Mouse (Mus musculus): ENCODE measurements at regions not wholly inside any gene's neighbourhood (a gene's known extent, or its start where the extent isn't known, plus 50 kb on each side); places are given as distances from the start of the nearest gene placed in this dataset.

DNA sequence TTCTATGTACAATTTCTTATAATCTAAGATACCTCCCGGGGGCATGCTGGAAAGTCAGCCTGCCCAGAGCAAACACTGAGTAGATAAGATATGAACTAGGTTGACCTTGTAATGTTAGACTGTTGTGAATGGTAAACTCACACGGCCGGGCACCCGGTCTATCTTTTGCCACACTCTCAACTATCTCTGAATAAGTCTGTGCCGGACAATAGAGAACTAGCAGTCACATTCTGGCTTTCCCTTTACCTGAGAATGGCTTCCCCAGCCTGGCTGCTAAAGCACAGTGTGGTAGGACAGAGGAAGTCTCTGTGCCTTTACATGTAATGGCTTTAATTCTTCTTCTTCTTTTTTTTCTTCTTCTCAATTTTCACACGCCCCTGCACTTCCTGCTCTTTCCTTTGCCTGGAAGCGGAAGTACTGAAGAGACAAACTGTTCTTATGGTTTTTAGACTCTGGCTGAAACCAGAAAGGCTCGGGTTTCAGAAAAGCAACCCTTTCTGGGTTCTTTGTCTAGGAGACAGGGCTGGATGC is 148.7 kb downstream of the Pten start:
- H3K36me3 ChIP-seq (replicated peaks; ENCODE audit: control insufficient read depth, insufficient read depth) = no peaks in the 10 kb centered on the region
- ATAC-seq (ENCODE audit: low FRiP score) = no peak
- H3K4me1 ChIP-seq (replicated peaks; ENCODE audit: control insufficient read depth, insufficient read depth, low read length) = no peaks in the 10 kb centered on the region
- no peak for DNase-seq (ENCODE audit: low spot score)
- WGBS = 77% methylated on average over 8 of the region's 8 CpGs
- no peaks in the 10 kb centered on the region for H3K27me3 ChIP-seq (ENCODE audit: control insufficient read depth, insufficient read depth, low read length)
- no peaks in the 10 kb centered on the region for H3K9me3 ChIP-seq (ENCODE audit: control insufficient read depth, low read length)
- H3K4me3 ChIP-seq (replicated peaks; ENCODE audit: low read length) = no peak overlapping the region
- no peak overlapping the region for H3K4me2 ChIP-seq (replicated peaks)
- no peak overlapping the region for H3K27ac ChIP-seq
- no peak overlapping the region for H3K9ac ChIP-seq

DNA sequence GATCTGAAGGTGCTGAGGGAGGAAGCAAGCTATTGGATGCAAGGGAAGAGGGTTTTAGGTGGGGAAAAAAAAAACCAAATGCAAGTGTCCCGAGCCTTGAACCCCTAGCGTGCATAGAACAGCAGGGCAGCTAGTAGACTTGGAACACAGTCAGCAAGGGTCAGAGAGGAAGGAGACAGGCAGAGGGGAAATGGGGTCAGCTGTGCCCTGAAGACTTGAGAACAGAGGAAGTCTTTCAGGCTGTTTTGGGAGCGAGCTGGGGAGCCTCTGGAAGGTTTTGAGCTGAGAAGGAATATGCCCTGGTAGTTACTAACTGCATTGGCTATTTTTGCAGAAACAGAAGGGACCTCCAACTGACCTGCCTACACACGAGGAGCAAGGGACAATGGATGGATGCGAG is 149.5 kb downstream of the Pten start:
- 76% methylated on average over 5 of the region's 5 CpGs for WGBS
- Histone ChIP-seq H3K4me3 (replicated peaks; ENCODE audit: low read length) (no peak overlapping the region), H3K27ac (no peak overlapping the region)

DNA sequence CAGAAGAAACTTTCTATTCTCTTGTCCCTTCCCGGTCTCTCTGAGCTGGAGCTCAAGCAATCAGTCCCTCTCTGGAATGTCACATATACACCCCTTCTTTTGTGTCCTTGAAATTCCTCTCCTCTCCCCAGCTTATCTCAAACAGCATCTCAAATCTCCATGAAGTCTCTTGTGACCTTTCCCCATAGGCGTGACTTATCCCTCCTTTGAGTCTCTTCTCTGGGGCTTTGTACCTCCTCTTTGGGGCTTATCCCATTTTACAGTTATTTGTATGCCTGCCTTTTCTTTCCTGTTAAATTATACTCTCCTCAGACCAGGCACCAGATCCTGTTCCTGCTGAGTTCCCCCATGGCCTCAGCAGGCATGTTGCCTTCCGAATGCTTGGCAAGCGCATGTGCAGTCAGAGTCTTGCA is 152.8 kb downstream of the Pten start:
- ATAC-seq (ENCODE audit: low FRiP score) = no peak
- Histone ChIP-seq H3K4me1 (replicated peaks; ENCODE audit: control insufficient read depth, insufficient read depth, low read length) (no peaks in the 10 kb centered on the region), H3K9ac (no peak overlapping the region), H3K4me3 (replicated peaks; ENCODE audit: low read length) (no peak overlapping the region), H3K9me3 (ENCODE audit: control insufficient read depth, low read length) (no peaks in the 10 kb centered on the region), H3K36me3 (replicated peaks; ENCODE audit: control insufficient read depth, insufficient read depth) (no peaks in the 10 kb centered on the region), H3K27me3 (ENCODE audit: control insufficient read depth, insufficient read depth, low read length) (no peaks in the 10 kb centered on the region), H3K27ac (no peak overlapping the region), H3K4me2 (replicated peaks) (no peak overlapping the region)
- no peak for DNase-seq (ENCODE audit: low spot score)
- WGBS = 23% methylated on average over 4 of the region's 4 CpGs

More for the DNA sequence above, 149.5 kb downstream of the Pten start:
- Histone ChIP-seq H3K4me1 (replicated peaks; ENCODE audit: control insufficient read depth, insufficient read depth, low read length) (no peaks in the 10 kb centered on the region), H3K27me3 (ENCODE audit: control insufficient read depth, insufficient read depth, low read length) (no peaks in the 10 kb centered on the region), H3K4me2 (replicated peaks) (no peak overlapping the region), H3K9me3 (ENCODE audit: control insufficient read depth, low read length) (no peaks in the 10 kb centered on the region), H3K9ac (no peak overlapping the region), H3K36me3 (replicated peaks; ENCODE audit: control insufficient read depth, insufficient read depth) (no peaks in the 10 kb centered on the region)
- ATAC-seq (ENCODE audit: low FRiP score) = no peak
- no peak for DNase-seq (ENCODE audit: low spot score)

GRCm38 (mm10) chr19:32912323-32912722 is 155.0 kb downstream of the Pten start:
- Histone ChIP-seq H3K9ac (no peak overlapping the region), H3K4me3 (replicated peaks; ENCODE audit: low read length) (no peak overlapping the region), H3K4me2 (replicated peaks) (no peak overlapping the region), H3K27ac (no peak overlapping the region), H3K27me3 (ENCODE audit: control insufficient read depth, insufficient read depth, low read length) (no peaks in the 10 kb centered on the region), H3K36me3 (replicated peaks; ENCODE audit: control insufficient read depth, insufficient read depth) (no peaks in the 10 kb centered on the region), H3K9me3 (ENCODE audit: control insufficient read depth, low read length) (no peaks in the 10 kb centered on the region), H3K4me1 (replicated peaks; ENCODE audit: control insufficient read depth, insufficient read depth, low read length) (no peaks in the 10 kb centered on the region)
- no peak for ATAC-seq (ENCODE audit: low FRiP score)
- WGBS = 88% methylated on average over 3 of the region's 3 CpGs
- DNase-seq (ENCODE audit: low spot score) = no peak

GRCm38 (mm10) chr19:32916507-32917280 is 159.4 kb downstream of the Pten start:
- Histone ChIP-seq H3K27ac (no peak overlapping the region), H3K4me3 (replicated peaks; ENCODE audit: low read length) (no peak overlapping the region), H3K4me2 (replicated peaks) (no peak overlapping the region), H3K4me1 (replicated peaks; ENCODE audit: control insufficient read depth, insufficient read depth, low read length) (no peaks in the 10 kb centered on the region), H3K27me3 (ENCODE audit: control insufficient read depth, insufficient read depth, low read length) (no peaks in the 10 kb centered on the region), H3K36me3 (replicated peaks; ENCODE audit: control insufficient read depth, insufficient read depth) (no peaks in the 10 kb centered on the region), H3K9ac (no peak overlapping the region), H3K9me3 (ENCODE audit: control insufficient read depth, low read length) (no peaks in the 10 kb centered on the region)
- WGBS = 84% methylated on average over 8 of the region's 8 CpGs
- DNase-seq (ENCODE audit: low spot score) = no peak
- no peak for ATAC-seq (ENCODE audit: low FRiP score)

- Histone ChIP-seq H3K4me2 (replicated peaks) (no peak overlapping the region), H3K36me3 (replicated peaks; ENCODE audit: control insufficient read depth, insufficient read depth) (no peaks in the 10 kb centered on the region), H3K27ac (no peak overlapping the region), H3K9ac (no peak overlapping the region), H3K27me3 (ENCODE audit: control insufficient read depth, insufficient read depth, low read length) (no peaks in the 10 kb centered on the region), H3K4me3 (replicated peaks; ENCODE audit: low read length) (no peak overlapping the region), H3K9me3 (ENCODE audit: control insufficient read depth, low read length) (no peaks in the 10 kb centered on the region), H3K4me1 (replicated peaks; ENCODE audit: control insufficient read depth, insufficient read depth, low read length) (no peaks in the 10 kb centered on the region)
- no peak for ATAC-seq (ENCODE audit: low FRiP score)
- no peak for DNase-seq (ENCODE audit: low spot score)
- 85% methylated on average over 3 of the region's 3 CpGs for WGBS
These were observed 163.7 kb downstream of the Pten start for GRCm38 (mm10) chr19:32921021-32921420.

GRCm38 (mm10) chr19:32923911-32924310 is 166.6 kb downstream of the Pten start:
- Histone ChIP-seq H3K4me3 (replicated peaks; ENCODE audit: low read length) (no peak overlapping the region), H3K4me2 (replicated peaks) (no peak overlapping the region), H3K27ac (no peak overlapping the region), H3K36me3 (replicated peaks; ENCODE audit: control insufficient read depth, insufficient read depth) (no peaks in the 10 kb centered on the region), H3K27me3 (ENCODE audit: control insufficient read depth, insufficient read depth, low read length) (no peaks in the 10 kb centered on the region), H3K9me3 (ENCODE audit: control insufficient read depth, low read length) (no peaks in the 10 kb centered on the region), H3K4me1 (replicated peaks; ENCODE audit: control insufficient read depth, insufficient read depth, low read length) (no peaks in the 10 kb centered on the region), H3K9ac (no peak overlapping the region)
- no peak for DNase-seq (ENCODE audit: low spot score)
- ATAC-seq (ENCODE audit: low FRiP score) = no peak
- WGBS = 83% methylated on average over 3 of the region's 3 CpGs

GRCm38 (mm10) chr19:32925628-32926505 is 168.6 kb downstream of the Pten start:
- WGBS = 73% methylated on average over 6 of the region's 6 CpGs
- Histone ChIP-seq H3K4me1 (replicated peaks; ENCODE audit: control insufficient read depth, insufficient read depth, low read length) (no peaks in the 10 kb centered on the region), H3K27ac (no peak overlapping the region), H3K9me3 (ENCODE audit: control insufficient read depth, low read length) (no peaks in the 10 kb centered on the region), H3K9ac (no peak overlapping the region), H3K27me3 (ENCODE audit: control insufficient read depth, insufficient read depth, low read length) (no peaks in the 10 kb centered on the region), H3K36me3 (replicated peaks; ENCODE audit: control insufficient read depth, insufficient read depth) (no peaks in the 10 kb centered on the region), H3K4me3 (replicated peaks; ENCODE audit: low read length) (no peak overlapping the region), H3K4me2 (replicated peaks) (no peak overlapping the region)
- DNase-seq (ENCODE audit: low spot score) = no peak
- ATAC-seq (ENCODE audit: low FRiP score) = no peak

DNA sequence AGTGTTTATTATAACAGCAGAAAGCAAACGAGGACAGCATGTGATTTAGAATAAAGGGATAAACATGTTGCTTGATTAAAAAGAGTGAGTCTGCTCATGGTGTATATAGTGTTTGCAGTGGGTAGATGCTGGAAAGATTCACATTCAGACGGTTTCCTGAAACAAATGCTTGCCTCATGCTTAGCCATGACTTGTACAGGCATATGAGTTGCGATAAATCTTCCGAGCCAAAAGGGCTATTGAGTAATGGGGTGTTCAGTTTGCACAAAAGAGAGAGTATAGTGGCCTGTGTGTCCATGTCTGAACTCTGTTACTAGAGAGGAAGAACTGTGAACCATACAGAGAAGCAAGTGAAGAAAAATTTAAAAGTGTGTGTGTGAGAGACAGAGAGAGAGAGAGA is 169.3 kb downstream of the Pten start:
- DNase-seq (ENCODE audit: low spot score) (no peak), ATAC-seq (ENCODE audit: low FRiP score) (no peak)
- Histone ChIP-seq H3K4me1 (replicated peaks; ENCODE audit: control insufficient read depth, insufficient read depth, low read length) (no peaks in the 10 kb centered on the region), H3K27ac (no peak overlapping the region), H3K9ac (no peak overlapping the region), H3K27me3 (ENCODE audit: control insufficient read depth, insufficient read depth, low read length) (no peaks in the 10 kb centered on the region), H3K9me3 (ENCODE audit: control insufficient read depth, low read length) (no peaks in the 10 kb centered on the region), H3K4me3 (replicated peaks; ENCODE audit: low read length) (no peak overlapping the region), H3K36me3 (replicated peaks; ENCODE audit: control insufficient read depth, insufficient read depth) (no peaks in the 10 kb centered on the region), H3K4me2 (replicated peaks) (no peak overlapping the region)
- 83% methylated on average over 4 of the region's 4 CpGs for WGBS
